Mouse (Mus musculus) brain, embryonic 14.5 days (tissue): Measurements from ENCODE around the gene Mitf.

Source experiments
- CTCF ChIP-seq: fragments of 200-500 bp; IDR thresholded peaks from 2 replicates; pipeline ENCODE4 v1.5.1; 2012; ENCODE audit warnings: inconsistent platforms, mild to moderate bottlenecking, moderate library complexity, borderline replicate concordance; ENCODE audit not compliant: insufficient read depth, insufficient read length; ENCODE audit errors: extremely low read depth
- POLR2A ChIP-seq: fragments of 200-500 bp; IDR thresholded peaks from 2 replicates; pipeline ENCODE4 v1.6.1; 2012; ENCODE audit warnings: mild to moderate bottlenecking, inconsistent platforms, borderline replicate concordance; ENCODE audit not compliant: poor library complexity, insufficient read depth, insufficient read length, severe bottlenecking; ENCODE audit errors: extremely low read depth

- TF ChIP-seq POLR2A (no peak), CTCF (no peak)
Observed at GRCm38 (mm10) chr6:97788361-97788974, 18.4 kb upstream of the Mitf start.
